Mouse (Mus musculus): Measurements from ENCODE around the gene Fam185a. TPM values are rescaled to one million over a fixed set of nuclear protein-coding genes. Genes with fewer than 3 reads are reported as not detected.

Gene Fam185a
- polyA plus RNA-seq, 1 experiment from 2014 or later = 1.7 TPM

DNA sequence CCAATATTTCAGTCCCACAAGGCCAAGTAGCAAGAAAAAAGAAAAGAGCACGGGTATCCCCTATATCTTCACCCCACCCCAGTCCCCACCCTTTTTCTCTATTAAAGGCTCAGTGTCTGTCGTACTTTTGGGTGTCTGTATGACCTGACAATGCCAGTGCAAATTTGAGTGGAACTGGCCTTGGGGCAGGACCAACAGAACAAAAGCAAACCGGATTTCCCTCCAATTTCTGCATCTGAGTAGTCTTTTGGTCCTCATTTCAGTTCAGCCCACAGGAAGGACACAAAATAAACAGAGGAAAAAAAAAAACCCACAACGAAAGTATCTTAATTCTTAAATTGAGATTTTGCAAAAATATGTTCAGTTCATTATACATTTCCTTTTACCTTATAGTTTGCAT lies 6.1 kb upstream of the Fam185a start:
- Histone ChIP-seq H3K36me3 (ENCODE audit: insufficient read depth, low read length) (no peaks in the 10 kb centered on the region), H3K27me3 (replicated peaks; ENCODE audit: insufficient read depth, low read length) (no peaks in the 10 kb centered on the region), H3K9me3 (ENCODE audit: low read length) (no peaks in the 10 kb centered on the region), H3K4me2 (replicated peaks; ENCODE audit: low read depth, low read length) (no peak overlapping the region), H3K4me3 (ENCODE audit: low read depth, low read length) (no peak overlapping the region), H3K27ac (ENCODE audit: low read length) (no peak overlapping the region), H3K4me1 (ENCODE audit: insufficient read depth, low read depth, low read length) (no peaks in the 10 kb centered on the region), H3K9ac (replicated peaks; ENCODE audit: low read depth) (no peak overlapping the region)
- DNase-seq (ENCODE audit: low spot score) (no peak), ATAC-seq (no peak)
- 50% methylated on average over 4 of the region's 4 CpGs for WGBS
- no peak for TF ChIP-seq CTCF (IDR thresholded peaks at IDR 0.05)
- no peak for TF ChIP-seq EP300 (IDR thresholded peaks at IDR 0.05)

DNA sequence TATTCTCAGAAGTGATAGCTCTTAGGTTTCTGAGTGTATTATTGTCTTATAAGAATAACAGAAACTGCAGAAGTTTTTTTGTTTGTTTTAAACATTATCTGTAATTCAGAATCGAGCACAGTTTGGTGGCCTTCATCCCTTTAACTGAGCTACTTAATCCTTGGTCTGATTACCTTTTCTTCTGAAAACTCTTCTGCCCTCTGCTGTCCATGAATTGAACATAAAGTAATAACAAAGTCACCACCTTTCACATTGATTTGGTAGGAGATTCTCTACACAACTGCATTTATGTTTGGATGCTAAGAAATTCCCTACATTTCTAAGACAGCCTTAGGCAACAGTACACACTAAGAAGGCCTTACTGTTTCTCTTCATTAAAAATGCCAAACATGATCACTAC lies 4.1 kb upstream of the Fam185a start:
- no peaks in the 10 kb centered on the region for H3K27me3 ChIP-seq (replicated peaks; ENCODE audit: insufficient read depth, low read length)
- no peak overlapping the region for H3K4me2 ChIP-seq (replicated peaks; ENCODE audit: low read depth, low read length)
- 8% methylated on average over 1 of the region's 1 CpGs for WGBS
- DNase-seq (ENCODE audit: low spot score) (peak; percentile 58), ATAC-seq (no peak)
- TF ChIP-seq CTCF (IDR thresholded peaks at IDR 0.05) = peak; percentile 64
- no peak for TF ChIP-seq EP300 (IDR thresholded peaks at IDR 0.05)
- H3K36me3 ChIP-seq (ENCODE audit: insufficient read depth, low read length) = no peaks in the 10 kb centered on the region
- H3K4me1 ChIP-seq (ENCODE audit: insufficient read depth, low read depth, low read length) = peaks cover 5% of the 10 kb centered on the region; the same call in 1 of the 2 replicates
- H3K9ac ChIP-seq (replicated peaks; ENCODE audit: low read depth) = no peak overlapping the region
- no peak overlapping the region for H3K4me3 ChIP-seq (ENCODE audit: low read depth, low read length)
- no peaks in the 10 kb centered on the region for H3K9me3 ChIP-seq (ENCODE audit: low read length)
- H3K27ac ChIP-seq (ENCODE audit: low read length) = no peak overlapping the region

DNA sequence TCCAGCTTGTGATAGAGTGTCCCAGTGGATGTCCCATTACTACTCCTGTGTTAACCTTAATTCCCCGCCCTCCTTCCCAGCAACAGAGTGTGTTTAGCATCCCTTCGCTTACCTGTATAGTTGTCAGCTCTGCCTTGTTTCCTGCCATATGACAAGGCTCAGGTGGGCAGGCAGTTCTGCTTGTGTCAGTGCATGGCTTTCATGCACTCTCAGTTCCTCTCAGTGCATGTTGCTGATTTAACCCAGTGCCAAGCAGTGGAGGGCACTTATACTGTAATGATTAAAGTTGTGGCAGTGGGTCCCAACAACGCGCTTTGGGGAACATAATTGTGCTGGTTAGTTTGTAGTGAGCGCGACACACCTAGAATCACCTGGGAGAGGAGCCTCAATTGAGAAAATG lies 1.9 kb downstream of the Fam185a start:
- H3K27me3 ChIP-seq (replicated peaks; ENCODE audit: insufficient read depth, low read length) = no peaks in the 10 kb centered on the region
- no peak for TF ChIP-seq EP300 (IDR thresholded peaks at IDR 0.05)
- no peak for TF ChIP-seq CTCF (IDR thresholded peaks at IDR 0.05)
- DNase-seq (ENCODE audit: low spot score) (no peak), ATAC-seq (no peak)
- no peaks in the 10 kb centered on the region for H3K36me3 ChIP-seq (ENCODE audit: insufficient read depth, low read length)
- H3K4me2 ChIP-seq (replicated peaks; ENCODE audit: low read depth, low read length) = no peak overlapping the region
- peaks cover 7% of the 10 kb centered on the region; the same call in 1 of the 2 replicates for H3K4me1 ChIP-seq (ENCODE audit: insufficient read depth, low read depth, low read length)
- no peak overlapping the region for H3K4me3 ChIP-seq (ENCODE audit: low read depth, low read length)
- H3K9me3 ChIP-seq (ENCODE audit: low read length) = no peaks in the 10 kb centered on the region
- no peak overlapping the region for H3K9ac ChIP-seq (replicated peaks; ENCODE audit: low read depth)
- no peak overlapping the region for H3K27ac ChIP-seq (ENCODE audit: low read length)
- WGBS = 95% methylated on average over 6 of the region's 6 CpGs

DNA sequence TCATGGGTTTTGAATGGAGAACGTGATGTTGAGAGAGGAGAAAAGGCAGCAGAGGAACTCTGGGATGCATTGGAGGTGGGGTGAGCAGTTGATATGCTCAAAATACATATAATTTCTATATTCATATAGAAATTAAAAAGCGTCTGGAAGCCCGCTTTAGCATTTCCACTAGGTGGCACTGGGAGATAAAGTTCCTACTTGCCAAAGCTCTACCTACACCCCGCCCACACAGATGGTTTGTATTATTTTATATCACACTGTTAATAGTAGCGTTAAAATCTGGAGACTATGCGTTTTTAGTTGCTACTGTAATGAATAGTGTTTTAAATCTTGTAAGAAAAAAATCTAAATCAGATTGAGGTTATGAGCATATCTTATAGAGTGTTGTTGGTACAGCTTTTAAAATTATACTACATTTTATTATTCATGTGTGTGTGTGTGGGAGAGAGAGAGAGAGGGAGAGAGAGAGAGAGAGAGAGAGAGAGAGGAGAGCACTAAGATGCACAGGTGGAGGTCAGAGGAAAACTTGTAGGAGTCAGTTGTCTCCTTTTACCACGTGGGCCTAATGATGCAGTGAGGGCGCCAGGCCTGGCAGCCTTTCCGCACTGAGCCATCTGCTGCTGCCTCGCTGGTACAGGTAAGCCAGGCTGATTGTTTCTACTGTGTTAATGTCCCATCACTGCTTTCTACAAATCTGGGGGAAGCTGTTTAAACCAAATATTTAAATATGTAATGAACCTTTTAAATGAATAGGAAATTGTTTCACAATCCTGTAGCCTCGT lies 9.6 kb downstream of the Fam185a start:
- peak; percentile 50; the same call in 1 of the 2 replicates for ATAC-seq

DNA sequence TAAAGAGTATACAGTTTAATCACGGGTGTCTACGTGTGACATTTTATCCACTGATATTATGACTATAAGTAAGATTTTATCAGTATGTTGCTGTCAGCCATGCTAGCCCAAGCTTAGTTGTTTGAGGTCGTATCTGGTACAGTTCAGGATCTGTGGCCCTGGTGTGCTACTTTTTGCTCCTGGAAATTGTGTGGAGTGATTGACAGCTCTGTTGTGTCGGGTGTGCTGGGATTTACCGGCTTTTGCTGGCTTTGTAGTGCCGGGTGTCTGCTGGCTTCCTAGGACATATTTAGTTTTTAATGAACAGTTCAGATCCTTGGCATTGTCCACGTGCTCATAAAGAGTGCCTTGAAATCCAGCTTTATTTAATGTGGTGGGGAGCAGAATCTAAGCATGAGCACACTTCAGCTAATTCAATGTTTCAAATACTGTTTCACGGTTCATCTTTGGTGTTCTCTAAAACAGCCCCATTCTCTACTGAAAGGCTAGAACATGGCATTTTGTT lies 11.8 kb downstream of the Fam185a start:
- no peak overlapping the region for H3K4me3 ChIP-seq (ENCODE audit: low read depth, low read length)
- DNase-seq (ENCODE audit: low spot score) (no peak), ATAC-seq (no peak)
- H3K9me3 ChIP-seq (ENCODE audit: low read length) = no peaks in the 10 kb centered on the region
- H3K4me2 ChIP-seq (replicated peaks; ENCODE audit: low read depth, low read length) = no peak overlapping the region
- H3K27ac ChIP-seq (ENCODE audit: low read length) = no peak overlapping the region
- 60% methylated on average over 8 of the region's 8 CpGs for WGBS
- TF ChIP-seq EP300 (IDR thresholded peaks at IDR 0.05) (no peak), CTCF (IDR thresholded peaks at IDR 0.05) (no peak)
- H3K36me3 ChIP-seq (ENCODE audit: insufficient read depth, low read length) = no peaks in the 10 kb centered on the region
- no peaks in the 10 kb centered on the region for H3K27me3 ChIP-seq (replicated peaks; ENCODE audit: insufficient read depth, low read length)
- H3K9ac ChIP-seq (replicated peaks; ENCODE audit: low read depth) = no peak overlapping the region
- H3K4me1 ChIP-seq (ENCODE audit: insufficient read depth, low read depth, low read length) = no peaks in the 10 kb centered on the region

More for the DNA sequence above, 9.6 kb downstream of the Fam185a start:
- peak; percentile 71 for DNase-seq (ENCODE audit: low spot score)
- Histone ChIP-seq H3K9ac (replicated peaks; ENCODE audit: low read depth) (no peak overlapping the region), H3K27me3 (replicated peaks; ENCODE audit: insufficient read depth, low read length) (no peaks in the 10 kb centered on the region), H3K27ac (ENCODE audit: low read length) (no peak overlapping the region), H3K4me2 (replicated peaks; ENCODE audit: low read depth, low read length) (no peak overlapping the region), H3K36me3 (ENCODE audit: insufficient read depth, low read length) (no peaks in the 10 kb centered on the region), H3K9me3 (ENCODE audit: low read length) (no peaks in the 10 kb centered on the region), H3K4me1 (ENCODE audit: insufficient read depth, low read depth, low read length) (no peaks in the 10 kb centered on the region), H3K4me3 (ENCODE audit: low read depth, low read length) (no peak overlapping the region)
- TF ChIP-seq EP300 (IDR thresholded peaks at IDR 0.05) (no peak), CTCF (IDR thresholded peaks at IDR 0.05) (peak; percentile 72)
- 70% methylated on average over 11 of the region's 11 CpGs for WGBS

DNA sequence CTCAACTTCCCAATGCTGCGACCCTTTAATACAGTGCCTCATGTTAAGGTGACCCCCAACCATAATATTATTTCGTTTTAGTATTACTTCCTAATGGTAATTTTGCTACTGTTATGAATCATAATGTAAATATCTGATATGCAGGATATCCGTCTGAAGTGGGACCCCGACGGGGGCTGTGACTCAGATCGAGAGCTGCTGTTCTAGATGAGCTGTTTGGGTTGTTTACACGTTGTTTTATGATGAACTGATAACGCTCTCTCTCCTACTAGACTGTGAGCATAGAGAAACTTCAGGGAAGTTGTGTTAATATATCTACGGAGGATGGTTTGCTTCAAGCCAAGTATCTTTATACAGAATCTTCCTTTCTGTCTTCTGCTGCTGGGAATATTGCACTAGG lies 13.7 kb downstream of the Fam185a start:
- H3K4me1 ChIP-seq (ENCODE audit: insufficient read depth, low read depth, low read length) = no peaks in the 10 kb centered on the region
- no peaks in the 10 kb centered on the region for H3K9me3 ChIP-seq (ENCODE audit: low read length)
- no peak overlapping the region for H3K4me2 ChIP-seq (replicated peaks; ENCODE audit: low read depth, low read length)
- no peaks in the 10 kb centered on the region for H3K27me3 ChIP-seq (replicated peaks; ENCODE audit: insufficient read depth, low read length)
- WGBS = 50% methylated on average over 9 of the region's 9 CpGs
- no peak overlapping the region for H3K27ac ChIP-seq (ENCODE audit: low read length)
- TF ChIP-seq CTCF (IDR thresholded peaks at IDR 0.05) (no peak), EP300 (IDR thresholded peaks at IDR 0.05) (no peak)
- no peak overlapping the region for H3K9ac ChIP-seq (replicated peaks; ENCODE audit: low read depth)
- peak; percentile 47; the same call in 1 of the 2 replicates for ATAC-seq
- H3K36me3 ChIP-seq (ENCODE audit: insufficient read depth, low read length) = no peaks in the 10 kb centered on the region
- peak; percentile 22 for DNase-seq (ENCODE audit: low spot score)
- H3K4me3 ChIP-seq (ENCODE audit: low read depth, low read length) = no peak overlapping the region

Data from lung, postnatal 0 days (tissue).